Mouse (Mus musculus): Measurements from ENCODE around the gene Sh2d6.
A peak's percentile ranks its signal among the peaks of the same experiment; 100 is the strongest.
"Not testable (repeated sequence)": the region's sequence is repeated elsewhere in the genome, so short reads cannot be mapped to it uniquely, and the experiment has no call there.

The Sh2d6 gene

GRCm38 (mm10) chr6:72537998-72538500, 16.5 kb upstream of the Sh2d6 start:
- DNase-seq (ENCODE audit: extremely low spot score, low read depth, low spot score), result no peak

- no peak for DNase-seq (ENCODE audit: extremely low spot score, low read depth, low spot score)
Observed at GRCm38 (mm10) chr6:72535165-72535564, 13.7 kb upstream of the Sh2d6 start.

- peak; percentile 79 for DNase-seq (ENCODE audit: extremely low spot score, low read depth, low spot score)
Observed at GRCm38 (mm10) chr6:72534035-72534809, 12.7 kb upstream of the Sh2d6 start.

GRCm38 (mm10) chr6:72533555-72533954, 12.0 kb upstream of the Sh2d6 start:
- DNase-seq (ENCODE audit: extremely low spot score, low read depth, low spot score), result not testable (repeated sequence)

- no peak for DNase-seq (ENCODE audit: extremely low spot score, low read depth, low spot score)
Observed at GRCm38 (mm10) chr6:72532580-72532979, 11.1 kb upstream of the Sh2d6 start.

GRCm38 (mm10) chr6:72528410-72529151, 7.1 kb upstream of the Sh2d6 start:
- DNase-seq (ENCODE audit: extremely low spot score, low read depth, low spot score), result no peak

GRCm38 (mm10) chr6:72527070-72527469, 5.6 kb upstream of the Sh2d6 start:
- no peak for DNase-seq (ENCODE audit: extremely low spot score, low read depth, low spot score)

- no peak for DNase-seq (ENCODE audit: extremely low spot score, low read depth, low spot score)
Observed at GRCm38 (mm10) chr6:72524160-72524559, 2.7 kb upstream of the Sh2d6 start.

- DNase-seq (ENCODE audit: extremely low spot score, low read depth, low spot score), result no peak
Observed at GRCm38 (mm10) chr6:72523222-72523621, 1.7 kb upstream of the Sh2d6 start.

- no peak for DNase-seq (ENCODE audit: extremely low spot score, low read depth, low spot score)
Observed at GRCm38 (mm10) chr6:72522288-72522687, 781 bp upstream of the Sh2d6 start.

GRCm38 (mm10) chr6:72520904-72521303, 603 bp downstream of the Sh2d6 start:
- DNase-seq (ENCODE audit: extremely low spot score, low read depth, low spot score), result no peak

- DNase-seq (ENCODE audit: extremely low spot score, low read depth, low spot score), result no peak
Observed at GRCm38 (mm10) chr6:72519892-72520663, 1.4 kb downstream of the Sh2d6 start.

GRCm38 (mm10) chr6:72519303-72519702, 2.2 kb downstream of the Sh2d6 start:
- no peak for DNase-seq (ENCODE audit: extremely low spot score, low read depth, low spot score)

GRCm38 (mm10) chr6:72518842-72519241, 2.7 kb downstream of the Sh2d6 start:
- DNase-seq (ENCODE audit: extremely low spot score, low read depth, low spot score), result no peak

- no peak for DNase-seq (ENCODE audit: extremely low spot score, low read depth, low spot score)
Observed at GRCm38 (mm10) chr6:72515644-72516043, 5.9 kb downstream of the Sh2d6 start.

- no peak for DNase-seq (ENCODE audit: extremely low spot score, low read depth, low spot score)
Observed at GRCm38 (mm10) chr6:72513071-72513440, 8.5 kb downstream of the Sh2d6 start.

GRCm38 (mm10) chr6:72512386-72513070, 9.0 kb downstream of the Sh2d6 start:
- no peak for DNase-seq (ENCODE audit: extremely low spot score, low read depth, low spot score)

GRCm38 (mm10) chr6:72510686-72511421, 10.7 kb downstream of the Sh2d6 start:
- DNase-seq (ENCODE audit: extremely low spot score, low read depth, low spot score), result no peak

- DNase-seq (ENCODE audit: extremely low spot score, low read depth, low spot score), result no peak
Observed at GRCm38 (mm10) chr6:72509872-72510435, 11.6 kb downstream of the Sh2d6 start.

- no peak for DNase-seq (ENCODE audit: extremely low spot score, low read depth, low spot score)
Observed at GRCm38 (mm10) chr6:72508596-72508995, 12.9 kb downstream of the Sh2d6 start.

All from hindlimb bud, embryonic 11.5 days (tissue).